Mouse (Mus musculus): ENCODE results near the gene Chtop. TPM values are rescaled to one million over a fixed set of nuclear protein-coding genes. Genes with fewer than 3 reads are reported as not detected.
A peak's percentile ranks its signal among the peaks of the same experiment; 100 is the strongest.

The Chtop gene
- total RNA-seq (2021) = 100 to 1,000 TPM; 180 to 184 TPM
- long read RNA-seq, experiment 1, transcript Chtop-201 (5 exons, 3,257 nt) = minor isoform, 15 of 142 reads
- long read RNA-seq, experiment 1, transcript Chtop-202 (6 exons, 2,012 nt) = major isoform, 36 of 142 reads
- long read RNA-seq, experiment 1, transcript Chtop-207 (5 exons, 1,321 nt) = minor isoform, 25 of 142 reads
- long read RNA-seq, experiment 1, transcript Chtop-205 (4 exons, 3,118 nt) = minor isoform, 13 of 142 reads
- long read RNA-seq, experiment 1, partial matches to known transcripts = 4 of 142 reads
- long read RNA-seq, experiment 1, other reads (novel, unspliced or antisense) = 27 of 142 reads
- long read RNA-seq, experiment 2, transcript Chtop-201 (5 exons, 3,257 nt) = minor isoform, 11 of 123 reads
- long read RNA-seq, experiment 2, transcript Chtop-202 (6 exons, 2,012 nt) = major isoform, 27 of 123 reads
- long read RNA-seq, experiment 2, transcript Chtop-203 (5 exons, 1,842 nt) = minor isoform, 10 of 123 reads
- long read RNA-seq, experiment 2, transcript Chtop-207 (5 exons, 1,321 nt) = minor isoform, 17 of 123 reads
- long read RNA-seq, experiment 2, partial matches to known transcripts = 9 of 123 reads
- long read RNA-seq, experiment 2, other reads (novel, unspliced or antisense) = 31 of 123 reads

- intact Hi-C loops (cut with DNase I) = loop anchor here (5.0 kb wide), 1 partner anchor 143 kb away; the partner anchor contains the start of gene S100a7a
- peak; percentile 99 to 100 for DNase-seq (ENCODE audit: low spot score in 2 of 2)
Observed at GRCm38 (mm10) chr3:90508950-90509746, at the start of gene Chtop. Gene Chtop, minus strand, starts transcription at chr3:90509498.

- intact Hi-C loops (cut with DNase I) = no loop called here
- peak; percentile 46 to 76 for DNase-seq (ENCODE audit: low spot score in 2 of 2)
Observed at GRCm38 (mm10) chr3:90555954-90556353, 46.7 kb upstream of the Chtop start.

DNA sequence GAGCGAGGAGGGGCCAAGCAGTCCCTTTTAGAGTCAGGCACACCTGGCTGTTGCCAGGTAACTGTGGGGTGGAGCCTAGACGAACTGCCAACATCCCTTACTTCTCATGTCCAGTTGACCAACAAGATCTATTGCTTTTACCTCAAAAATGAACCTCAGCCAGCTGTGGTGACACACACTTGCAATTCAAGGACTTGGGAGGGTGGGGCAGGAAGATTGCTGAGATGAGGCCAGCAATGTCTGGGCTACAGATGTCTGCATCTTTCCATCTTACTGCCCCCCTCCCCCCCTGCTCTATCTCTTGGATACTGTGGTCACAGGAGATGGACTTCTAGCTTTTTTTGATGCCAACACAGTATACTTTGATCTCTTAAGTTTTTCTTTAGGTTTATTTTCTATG is 42.9 kb upstream of the Chtop start:
- intact Hi-C loops (cut with DNase I) = no loop called here
- no peak for DNase-seq (ENCODE audit: low spot score in 2 of 2)

DNA sequence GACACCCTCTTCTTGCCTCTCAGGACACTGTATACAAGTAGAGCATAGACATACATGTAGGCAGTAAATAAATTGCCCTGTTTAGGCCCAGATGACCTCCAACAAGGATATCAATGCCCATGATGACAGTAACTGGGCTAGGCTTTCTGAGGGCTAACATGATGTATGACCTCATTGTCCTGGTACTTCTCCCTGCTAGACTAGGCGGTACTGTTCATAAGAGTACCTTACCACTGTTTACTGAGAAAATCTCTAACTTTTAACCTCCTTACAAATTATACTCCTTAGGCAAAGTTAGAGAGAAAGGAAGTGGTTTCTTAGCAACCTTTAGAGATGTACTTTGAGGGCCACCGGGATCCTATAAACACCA is 41.1 kb upstream of the Chtop start:
- DNase-seq (ENCODE audit: low spot score in 2 of 2) = no peak
- intact Hi-C loops (cut with DNase I) = no loop called here

- intact Hi-C loops (cut with DNase I) = no loop called here
- no peak for DNase-seq (ENCODE audit: low spot score in 2 of 2)
Observed at GRCm38 (mm10) chr3:90549676-90550420, 40.5 kb upstream of the Chtop start.

DNA sequence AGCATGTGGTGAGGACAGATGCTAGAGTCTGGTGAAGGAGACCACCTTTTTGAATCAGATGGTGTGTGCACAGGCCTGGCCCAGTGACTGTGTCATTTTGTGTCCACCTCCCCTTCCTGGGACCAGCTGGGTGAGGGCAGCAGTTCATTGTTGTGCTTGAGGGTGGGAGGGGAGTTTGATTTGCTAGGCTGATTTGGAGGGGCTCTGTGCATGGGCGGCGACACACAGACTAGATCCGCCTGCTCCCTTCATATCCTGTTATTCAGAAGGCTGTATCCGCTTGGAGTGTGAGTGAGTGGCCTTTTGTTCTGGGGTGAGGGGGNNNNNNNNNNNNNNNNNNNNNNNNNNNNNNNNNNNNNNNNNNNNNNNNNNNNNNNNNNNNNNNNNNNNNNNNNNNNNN is 31.6 kb upstream of the Chtop start:
- peak in 1 of 2 experiments; percentile 7 for DNase-seq (ENCODE audit: low spot score in 2 of 2)
- intact Hi-C loops (cut with DNase I) = no loop called here

- no peak for DNase-seq (ENCODE audit: low spot score in 2 of 2)
- intact Hi-C loops (cut with DNase I) = no loop called here
Observed at GRCm38 (mm10) chr3:90537905-90538296, 28.6 kb upstream of the Chtop start.

GRCm38 (mm10) chr3:90537141-90537904 is 28.0 kb upstream of the Chtop start, which contains the start of gene S100a16:
Gene S100a16, plus strand, starts transcription at chr3:90537254.
- peak in 1 of 2 experiments; percentile 38 for DNase-seq (ENCODE audit: low spot score in 2 of 2)

GRCm38 (mm10) chr3:90535446-90535845 is 26.1 kb upstream of the Chtop start:
- DNase-seq (ENCODE audit: low spot score in 2 of 2) = no peak
- intact Hi-C loops (cut with DNase I) = no loop called here

More at GRCm38 (mm10) chr3:90537141-90537904, 28.0 kb upstream of the Chtop start, which contains the start of gene S100a16:
- intact Hi-C loops (cut with DNase I) = no loop called here

DNA sequence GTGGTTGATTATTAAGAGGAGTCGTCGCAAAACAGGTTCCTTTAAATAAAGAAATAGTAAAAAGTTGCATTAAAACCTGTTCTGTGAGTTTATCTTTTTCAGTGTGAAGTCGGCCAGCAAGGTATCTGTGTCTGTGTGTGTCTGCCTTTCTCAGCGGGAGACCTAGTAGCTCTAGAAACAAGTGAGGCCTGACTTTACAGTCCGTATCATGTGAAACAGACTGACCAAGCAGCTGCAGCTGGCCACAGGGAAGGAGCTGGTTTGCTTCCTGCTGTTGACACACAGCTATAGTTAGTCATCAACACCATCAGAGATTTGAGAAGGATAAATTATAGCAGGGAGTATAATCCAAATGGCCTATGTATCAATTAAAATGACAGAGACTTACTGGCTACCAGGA is 22.4 kb upstream of the Chtop start:
- DNase-seq (ENCODE audit: low spot score in 2 of 2) = no peak
- intact Hi-C loops (cut with DNase I) = no loop called here

- no peak for DNase-seq (ENCODE audit: low spot score in 2 of 2)
- intact Hi-C loops (cut with DNase I) = loop anchor here (5.0 kb wide), 2 partner anchors 55 to 90 kb away; no protein-coding TSS in a partner anchor
Observed at GRCm38 (mm10) chr3:90527291-90527873, 18.1 kb upstream of the Chtop start.

DNA sequence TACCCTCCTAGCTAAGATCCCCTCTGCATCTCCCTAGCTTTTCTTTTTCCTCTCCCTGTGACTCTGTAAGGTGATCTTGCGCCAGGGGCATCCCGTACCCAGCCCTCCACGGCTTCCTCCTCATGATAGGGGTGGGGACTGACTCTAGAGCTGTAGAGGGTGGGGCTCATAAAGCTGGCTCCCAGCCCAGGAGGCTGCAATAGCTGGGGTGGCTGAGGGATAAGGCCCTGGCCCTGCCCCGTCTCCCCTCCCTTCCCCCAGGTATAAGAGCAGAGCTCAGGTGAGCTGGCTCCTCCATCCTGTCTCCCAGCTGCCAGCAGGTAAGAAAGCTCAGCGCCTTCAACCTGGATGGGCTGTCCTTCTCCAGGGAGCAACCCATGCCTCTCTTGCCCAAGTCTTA is 17.3 kb upstream of the Chtop start, which contains the start of gene S100a14:
Gene S100a14, plus strand, starts transcription at position 277 of the 400 bp plus-strand sequence.
- DNase-seq (ENCODE audit: low spot score in 2 of 2) = no peak
- intact Hi-C loops (cut with DNase I) = loop anchor here (5.0 kb wide), 2 partner anchors 56 to 91 kb away; no protein-coding TSS in a partner anchor

DNA sequence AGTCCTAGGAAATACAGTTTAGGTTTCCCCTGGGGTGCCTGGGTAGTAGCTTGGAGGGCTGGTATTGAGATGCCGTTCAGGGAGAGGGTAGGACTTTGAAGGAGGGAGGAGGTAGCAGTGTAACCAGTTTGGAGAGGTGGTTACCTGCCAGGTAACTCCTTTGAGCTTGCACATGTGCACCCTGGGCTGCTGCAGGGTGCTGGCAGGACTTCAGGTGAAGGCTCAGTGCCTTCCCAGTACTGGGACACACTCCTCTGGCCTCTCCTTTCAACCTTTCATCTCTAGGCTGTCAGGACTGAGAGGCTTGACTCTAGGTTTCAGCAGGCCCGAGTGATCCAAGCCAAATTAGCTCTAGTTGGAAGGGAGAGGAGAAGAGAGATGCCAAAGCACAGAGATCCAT is 16.8 kb upstream of the Chtop start:
- intact Hi-C loops (cut with DNase I) = loop anchor here (5.0 kb wide), 2 partner anchors 56 to 91 kb away; no protein-coding TSS in a partner anchor
- DNase-seq (ENCODE audit: low spot score in 2 of 2) = no peak

DNA sequence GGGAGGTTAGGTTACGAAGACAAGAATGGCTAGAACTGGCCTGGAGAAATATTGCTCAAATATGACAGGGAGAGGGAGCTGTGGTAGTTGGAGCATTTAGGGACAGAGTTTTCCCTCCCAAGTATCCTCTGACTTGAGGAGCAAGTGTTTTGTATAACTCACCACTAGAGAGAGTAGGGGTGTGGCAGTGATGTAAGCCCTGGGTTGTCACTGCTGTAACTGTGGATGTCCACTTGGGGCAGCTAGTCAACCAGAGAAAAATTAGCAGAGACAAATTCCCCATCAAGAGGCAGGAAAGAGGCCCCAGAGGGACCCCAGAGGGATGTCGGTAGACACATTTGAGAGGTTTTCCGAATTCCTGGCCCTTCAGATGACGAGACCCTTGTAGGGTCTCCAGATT is 16.1 kb upstream of the Chtop start:
- peak; percentile 54 to 84 for DNase-seq (ENCODE audit: low spot score in 2 of 2)
- intact Hi-C loops (cut with DNase I) = loop anchor here (5.0 kb wide), 2 partner anchors 57 to 92 kb away; no protein-coding TSS in a partner anchor

- intact Hi-C loops (cut with DNase I) = no loop called here
- no peak for DNase-seq (ENCODE audit: low spot score in 2 of 2)
Observed at GRCm38 (mm10) chr3:90517711-90518110, 8.4 kb upstream of the Chtop start.

DNA sequence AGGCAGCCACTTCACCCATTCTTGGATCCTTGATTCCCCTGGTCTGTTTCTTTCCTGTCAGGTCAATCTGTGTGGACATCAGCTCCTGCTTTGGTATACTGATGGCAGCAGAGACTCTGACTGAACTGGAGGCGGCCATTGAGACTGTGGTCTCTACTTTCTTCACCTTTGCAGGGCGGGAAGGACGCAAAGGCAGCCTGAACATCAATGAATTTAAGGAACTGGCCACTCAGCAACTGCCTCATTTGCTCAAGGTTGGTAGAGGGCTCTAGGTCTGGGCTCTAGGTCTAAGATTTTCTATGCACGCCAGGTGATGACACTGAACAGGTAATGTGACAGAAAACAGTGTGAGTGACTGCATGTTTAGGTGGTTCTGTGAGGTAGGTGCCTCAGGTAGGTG is 6.5 kb upstream of the Chtop start:
- no peak for DNase-seq (ENCODE audit: low spot score in 2 of 2)
- intact Hi-C loops (cut with DNase I) = no loop called here

GRCm38 (mm10) chr3:90515242-90515641 is 5.9 kb upstream of the Chtop start:
- no peak for DNase-seq (ENCODE audit: low spot score in 2 of 2)

DNA sequence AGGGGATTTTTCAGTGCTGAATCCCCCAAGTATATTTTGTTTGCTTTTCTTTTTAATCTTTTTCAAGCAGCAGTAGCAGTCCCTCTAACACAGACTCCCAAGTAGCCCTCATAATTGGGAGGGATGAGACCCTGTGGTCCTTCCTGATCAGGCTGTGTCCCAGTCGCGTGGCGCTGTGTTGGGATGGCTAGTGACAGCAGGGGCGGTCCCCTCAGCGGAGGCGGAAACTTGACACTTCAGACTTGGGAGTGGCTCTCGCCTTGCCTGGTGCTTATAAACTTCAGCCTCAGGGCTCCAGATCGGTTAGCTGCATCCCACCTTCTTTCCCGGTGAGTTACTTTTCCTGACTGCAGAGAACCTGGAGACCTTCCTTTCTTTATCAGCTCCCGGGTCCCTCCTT is 5.4 kb upstream of the Chtop start:
- DNase-seq (ENCODE audit: low spot score in 2 of 2) = peak in 1 of 2 experiments; percentile 41
- intact Hi-C loops (cut with DNase I) = no loop called here

More at GRCm38 (mm10) chr3:90515242-90515641, 5.9 kb upstream of the Chtop start:
- intact Hi-C loops (cut with DNase I) = no loop called here

Data from left cerebral cortex, postnatal 14 days (tissue).